Mouse (Mus musculus): ENCODE results near the gene Uqcc3. TPM values are rescaled to one million over a fixed set of nuclear protein-coding genes. Genes with fewer than 3 reads are reported as not detected.

Uqcc3 gene
- 58.9 and 59.4 TPM in 2 replicates for polyA plus RNA-seq (2016; fragmentation: Nextera tagmentation; extraction: Ambion mirVana)

DNA sequence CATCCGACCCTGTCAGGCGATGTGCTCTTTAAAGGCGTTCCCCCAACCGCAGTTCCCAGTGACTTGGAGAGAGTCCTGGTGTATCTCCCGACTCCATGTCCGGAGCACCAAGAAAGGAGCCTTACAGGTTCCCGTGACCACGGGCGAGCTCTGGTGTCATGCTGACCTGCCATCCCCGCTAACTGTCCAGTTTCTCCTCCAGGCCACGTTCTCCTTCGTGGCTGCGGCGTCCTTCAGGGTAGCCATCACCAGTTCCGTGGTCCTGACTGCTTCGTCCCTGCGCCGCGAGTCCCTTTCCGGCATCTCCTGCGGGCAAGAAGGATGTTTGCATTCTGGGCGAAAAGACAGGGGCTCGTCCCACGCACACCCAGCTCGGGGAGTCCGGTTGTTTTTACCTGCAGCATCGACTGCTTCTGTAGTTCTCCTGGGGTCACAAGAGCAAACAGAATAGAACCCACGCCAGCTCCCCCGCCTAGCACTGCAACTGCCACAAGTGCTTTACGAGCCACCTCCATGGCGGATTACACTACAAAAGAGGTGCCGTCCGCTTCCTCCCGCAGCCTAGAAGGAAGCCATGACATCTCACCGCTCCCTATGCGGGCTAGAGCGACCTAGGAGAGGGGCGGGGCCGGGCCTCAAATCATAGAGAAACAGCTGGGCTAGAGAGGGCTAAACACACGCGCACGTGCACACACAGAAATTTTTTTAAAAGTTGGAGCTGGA, at the start of gene Uqcc3:
Uqcc3 (minus strand) TSS at position 613 of the 723 bp plus-strand sequence.
- H3K9me3 ChIP-seq, result no peaks in the 10 kb centered on the region
- no peaks in the 10 kb centered on the region for H3K27me3 ChIP-seq (ENCODE audit: insufficient read depth, poor library complexity, severe bottlenecking)
- H3K36me3 ChIP-seq, result peaks cover 23% of the 10 kb centered on the region
- WGBS, result 2% methylated on average over 42 of the region's 42 CpGs
- H3K4me1 ChIP-seq, result peaks cover 5% of the 10 kb centered on the region; the same call in 1 of the 2 replicates
- DNase-seq (ENCODE audit: low spot score), result peak; percentile 93
- H3K4me3 ChIP-seq, result peak within 1 kb of the TSS; percentile 67
- peak within 1 kb of the TSS; percentile 94 for H3K27ac ChIP-seq

DNA sequence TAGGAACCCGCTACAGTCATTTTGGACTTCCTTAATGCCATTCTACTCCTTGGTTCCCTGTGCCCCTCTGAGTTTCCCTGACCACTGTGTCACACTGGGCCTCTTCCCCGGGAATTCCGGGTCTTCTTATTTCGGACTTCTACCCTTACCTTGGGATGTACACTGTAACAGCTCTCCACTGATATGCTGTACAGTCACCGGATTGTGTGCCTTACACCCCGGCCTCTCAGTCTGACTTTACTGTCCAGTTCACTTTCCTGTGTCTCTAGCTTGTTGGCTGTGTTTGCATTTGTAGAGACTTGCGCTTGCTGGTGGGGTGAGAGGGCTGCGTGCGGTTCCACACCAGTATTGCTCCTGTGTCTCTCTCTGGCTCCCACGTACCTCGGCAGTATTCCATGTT, 49.4 kb upstream of the Uqcc3 start:
- WGBS, result 11% methylated on average over 11 of the region's 11 CpGs
- Histone ChIP-seq H3K27me3 (ENCODE audit: insufficient read depth, poor library complexity, severe bottlenecking) (no peaks in the 10 kb centered on the region), H3K9me3 (no peaks in the 10 kb centered on the region), H3K4me1 (peaks cover 18% of the 10 kb centered on the region), H3K4me3 (peak overlapping the region; percentile 82), H3K36me3 (peaks cover 60% of the 10 kb centered on the region), H3K27ac (peak overlapping the region; percentile 92)
- no peak for DNase-seq (ENCODE audit: low spot score)

GRCm38 (mm10) chr19:8929224-8930088, 48.7 kb upstream of the Uqcc3 start, which contains the start of the genes Rom1 and Eml3:
Gene Rom1 (minus strand): TSS chr19:8929356.
Gene Eml3 (plus strand): TSS chr19:8929552.
- Histone ChIP-seq H3K27me3 (ENCODE audit: insufficient read depth, poor library complexity, severe bottlenecking) (no peaks in the 10 kb centered on the region), H3K9me3 (no peaks in the 10 kb centered on the region), H3K4me1 (peaks cover 18% of the 10 kb centered on the region), H3K27ac (peak within 1 kb of the TSS; percentile 92), H3K36me3 (peaks cover 53% of the 10 kb centered on the region), H3K4me3 (peak within 1 kb of the TSS; percentile 82)
- peak; percentile 94 for DNase-seq (ENCODE audit: low spot score)
- WGBS, result under 1% methylated on average over 73 of the region's 74 CpGs

GRCm38 (mm10) chr19:8928689-8929223, 48.0 kb upstream of the Uqcc3 start:
- 16% methylated on average over 16 of the region's 16 CpGs for WGBS
- peak overlapping the region; percentile 82 for H3K4me3 ChIP-seq
- peak overlapping the region; percentile 92 for H3K27ac ChIP-seq
- H3K27me3 ChIP-seq (ENCODE audit: insufficient read depth, poor library complexity, severe bottlenecking), result no peaks in the 10 kb centered on the region
- H3K9me3 ChIP-seq, result no peaks in the 10 kb centered on the region
- H3K36me3 ChIP-seq, result peaks cover 46% of the 10 kb centered on the region
- H3K4me1 ChIP-seq, result peaks cover 18% of the 10 kb centered on the region
- DNase-seq (ENCODE audit: low spot score), result no peak

GRCm38 (mm10) chr19:8927891-8928525, 47.3 kb upstream of the Uqcc3 start:
- no peaks in the 10 kb centered on the region for H3K9me3 ChIP-seq
- peak overlapping the region; percentile 92; the same call in 1 of the 2 replicates for H3K27ac ChIP-seq
- WGBS, result 84% methylated on average over 12 of the region's 12 CpGs
- DNase-seq (ENCODE audit: low spot score), result no peak
- no peak overlapping the region for H3K4me3 ChIP-seq
- no peaks in the 10 kb centered on the region for H3K27me3 ChIP-seq (ENCODE audit: insufficient read depth, poor library complexity, severe bottlenecking)
- peaks cover 44% of the 10 kb centered on the region for H3K36me3 ChIP-seq
- peaks cover 18% of the 10 kb centered on the region for H3K4me1 ChIP-seq

GRCm38 (mm10) chr19:8926766-8927165, 46.0 kb upstream of the Uqcc3 start:
- no peaks in the 10 kb centered on the region for H3K27me3 ChIP-seq (ENCODE audit: insufficient read depth, poor library complexity, severe bottlenecking)
- 83% methylated on average over 2 of the region's 2 CpGs for WGBS
- no peak overlapping the region for H3K4me3 ChIP-seq
- H3K36me3 ChIP-seq, result peaks cover 48% of the 10 kb centered on the region
- H3K27ac ChIP-seq, result no peak overlapping the region
- DNase-seq (ENCODE audit: low spot score), result no peak
- H3K9me3 ChIP-seq, result no peaks in the 10 kb centered on the region
- peaks cover 19% of the 10 kb centered on the region for H3K4me1 ChIP-seq

GRCm38 (mm10) chr19:8921741-8922140, 41.0 kb upstream of the Uqcc3 start:
- 0 out of 2 replicates have a peak overlapping the region, but pooled peaks have one; percentile 32 for H3K27ac ChIP-seq

DNA sequence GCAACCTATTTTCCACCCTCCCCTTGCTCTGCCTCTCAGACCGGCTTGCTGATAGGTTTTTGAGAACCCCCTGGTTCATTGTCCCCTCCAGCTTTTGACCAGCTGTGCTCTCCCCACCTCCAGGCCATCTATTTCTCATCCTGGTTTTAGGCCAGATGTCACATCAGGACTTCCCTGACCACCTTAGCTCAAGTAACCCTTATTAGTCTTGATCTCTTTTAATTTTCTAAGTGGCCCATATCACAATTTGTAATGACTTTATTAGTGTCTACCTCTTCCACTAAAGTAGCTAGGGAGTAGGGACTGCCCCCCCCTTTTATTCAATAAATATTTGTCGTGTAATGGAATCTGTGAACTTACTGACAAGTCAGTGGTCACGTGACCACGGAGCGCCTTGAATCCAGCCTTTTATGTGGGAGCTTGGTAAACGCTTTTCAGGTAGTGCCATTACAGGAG, 40.1 kb upstream of the Uqcc3 start:
- peaks cover 13% of the 10 kb centered on the region for H3K4me1 ChIP-seq
- no peaks in the 10 kb centered on the region for H3K27me3 ChIP-seq (ENCODE audit: insufficient read depth, poor library complexity, severe bottlenecking)
- DNase-seq (ENCODE audit: low spot score), result no peak
- WGBS, result 4% methylated on average over 6 of the region's 6 CpGs
- H3K27ac ChIP-seq, result peak overlapping the region; percentile 92
- H3K9me3 ChIP-seq, result no peaks in the 10 kb centered on the region
- peak overlapping the region; percentile 86 for H3K4me3 ChIP-seq
- H3K36me3 ChIP-seq, result peaks cover 33% of the 10 kb centered on the region

More at GRCm38 (mm10) chr19:8921741-8922140, 41.0 kb upstream of the Uqcc3 start:
- Histone ChIP-seq H3K4me1 (peaks cover 13% of the 10 kb centered on the region), H3K9me3 (no peaks in the 10 kb centered on the region), H3K4me3 (0 out of 2 replicates have a peak overlapping the region, but pooled peaks have one; percentile 86), H3K27me3 (ENCODE audit: insufficient read depth, poor library complexity, severe bottlenecking) (no peaks in the 10 kb centered on the region), H3K36me3 (peaks cover 32% of the 10 kb centered on the region)
- 80% methylated on average over 9 of the region's 9 CpGs for WGBS
- no peak for DNase-seq (ENCODE audit: low spot score)

- no peaks in the 10 kb centered on the region for H3K9me3 ChIP-seq
- H3K27ac ChIP-seq, result peak within 1 kb of the TSS; percentile 92
- peak; percentile 98 for DNase-seq (ENCODE audit: low spot score)
- H3K4me1 ChIP-seq, result peaks cover 13% of the 10 kb centered on the region
- 3% methylated on average over 50 of the region's 50 CpGs for WGBS
- no peaks in the 10 kb centered on the region for H3K27me3 ChIP-seq (ENCODE audit: insufficient read depth, poor library complexity, severe bottlenecking)
- H3K4me3 ChIP-seq, result peak within 1 kb of the TSS; percentile 86
- H3K36me3 ChIP-seq, result peaks cover 33% of the 10 kb centered on the region
Measured at GRCm38 (mm10) chr19:8920073-8920736, 39.5 kb upstream of the Uqcc3 start, which contains the start of gene B3gat3. Gene B3gat3 (plus strand): TSS chr19:8920374.

- H3K36me3 ChIP-seq, result peaks cover 37% of the 10 kb centered on the region
- H3K9me3 ChIP-seq, result no peaks in the 10 kb centered on the region
- no peaks in the 10 kb centered on the region for H3K27me3 ChIP-seq (ENCODE audit: insufficient read depth, poor library complexity, severe bottlenecking)
- peaks cover 13% of the 10 kb centered on the region for H3K4me1 ChIP-seq
- no peak for DNase-seq (ENCODE audit: low spot score)
- H3K4me3 ChIP-seq, result peak overlapping the region; percentile 86
- WGBS, result 62% methylated on average over 6 of the region's 6 CpGs
- peak overlapping the region; percentile 92 for H3K27ac ChIP-seq
Measured at GRCm38 (mm10) chr19:8919684-8920072, 39.0 kb upstream of the Uqcc3 start.

GRCm38 (mm10) chr19:8919000-8919399, 38.3 kb upstream of the Uqcc3 start:
- Histone ChIP-seq H3K36me3 (peaks cover 44% of the 10 kb centered on the region), H3K9me3 (no peaks in the 10 kb centered on the region), H3K4me1 (peaks cover 13% of the 10 kb centered on the region), H3K4me3 (no peak overlapping the region), H3K27ac (no peak overlapping the region), H3K27me3 (ENCODE audit: insufficient read depth, poor library complexity, severe bottlenecking) (no peaks in the 10 kb centered on the region)
- DNase-seq (ENCODE audit: low spot score), result no peak
- WGBS, result 87% methylated on average over 3 of the region's 3 CpGs

DNA sequence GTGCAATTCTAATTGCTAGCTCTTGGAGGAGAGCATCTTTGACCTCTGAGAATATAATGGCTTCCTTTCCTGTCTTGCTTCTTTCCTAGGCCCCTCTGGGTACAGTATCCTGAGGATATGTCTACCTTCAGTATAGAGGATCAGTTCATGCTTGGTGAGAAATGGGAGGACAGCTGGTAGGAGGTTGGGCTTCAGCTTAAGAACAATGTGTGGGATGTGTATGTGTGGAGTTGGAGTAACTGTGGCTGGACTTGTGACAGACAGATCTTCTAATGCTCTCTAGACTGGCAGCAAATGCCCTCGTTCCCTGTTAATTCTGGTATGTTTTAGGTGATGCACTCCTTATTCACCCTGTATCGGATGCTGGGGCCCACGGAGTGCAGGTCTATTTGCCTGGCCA, 33.5 kb upstream of the Uqcc3 start:
- peaks cover 81% of the 10 kb centered on the region for H3K36me3 ChIP-seq
- no peak overlapping the region for H3K4me3 ChIP-seq
- no peaks in the 10 kb centered on the region for H3K27me3 ChIP-seq (ENCODE audit: insufficient read depth, poor library complexity, severe bottlenecking)
- WGBS, result 91% methylated on average over 3 of the region's 3 CpGs
- H3K27ac ChIP-seq, result no peak overlapping the region
- no peak for DNase-seq (ENCODE audit: low spot score)
- no peaks in the 10 kb centered on the region for H3K4me1 ChIP-seq
- H3K9me3 ChIP-seq, result no peaks in the 10 kb centered on the region
